ENCODE assay signal across 8 mouse cellular contexts in the genomic region with DNA sequence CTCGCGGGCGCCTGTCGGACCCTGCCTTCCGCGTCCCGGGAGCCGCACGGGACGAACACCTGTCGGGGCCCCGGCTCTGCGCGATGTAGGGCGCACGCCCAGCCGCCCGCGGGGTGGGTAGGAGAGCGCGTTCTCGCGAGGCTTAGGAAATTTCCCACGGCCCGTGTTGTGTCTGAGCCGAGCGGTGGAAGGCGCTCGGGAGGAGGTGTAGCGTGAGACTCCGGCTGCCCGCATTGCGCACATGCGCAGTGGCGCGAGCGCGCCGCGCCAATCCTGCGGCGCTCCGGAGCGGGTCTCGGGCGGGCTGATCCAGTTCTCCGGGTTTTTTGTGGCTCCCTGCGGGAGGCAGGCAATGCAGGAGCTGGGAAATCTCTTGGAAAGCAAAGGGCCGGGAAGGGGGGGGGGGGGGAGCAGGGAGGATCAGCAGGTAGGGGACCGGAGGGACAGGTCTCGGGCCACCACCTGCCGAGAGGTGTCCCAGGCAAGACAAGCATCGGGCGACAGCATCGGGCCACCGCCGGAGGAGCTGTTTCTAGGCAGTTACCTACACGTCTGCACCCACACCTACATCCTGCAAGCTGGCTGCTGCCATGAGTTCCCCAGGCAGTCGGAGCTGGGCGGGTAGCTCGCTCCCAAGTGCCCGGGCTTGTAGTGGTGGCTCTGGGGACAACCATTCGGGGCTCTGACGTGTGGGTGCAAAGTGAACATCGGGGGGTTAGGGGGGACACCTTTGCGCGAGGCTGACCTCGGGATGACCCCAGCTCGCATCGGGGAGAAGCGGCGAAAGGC.
DNase-seq lines count a peak whose midpoint lies in the region; ATAC-seq lines count a peak whose summit lies in the region.

No protein-coding gene starts in this region.

- DNase-seq in MEL-GATA-1-ER (ENCODE audit: extremely low read depth, low read depth) = peak; percentile 79
- DNase-seq in cerebellum, adult 8-10 months = peak; percentile 97
- DNase-seq in forelimb bud, embryonic 11.5 days (ENCODE audit: low read depth, low spot score) = peak; percentile 99
- DNase-seq in layer of hippocampus, adult 9-10 months (ENCODE audit: low spot score) = peak; percentile 72
- peak; percentile 81 for DNase-seq in ovary, postnatal 10 days (ENCODE audit: low spot score)
- DNase-seq in thymus, postnatal 10 days (ENCODE audit: low spot score in 2 of 2) = peak; percentile 94

- peaks cover 15% of the 10 kb centered on the region for H3K4me1 ChIP-seq in lung, embryonic 16.5 days (replicated peaks; ENCODE audit: control insufficient read depth, insufficient read depth, low read length)

- peak overlapping the region; percentile 96 for H3K4me2 ChIP-seq in lung, embryonic 16.5 days (ENCODE audit: low read depth, low read length)

- H3K36me3 ChIP-seq in lung, embryonic 16.5 days (ENCODE audit: control insufficient read depth, insufficient read depth, low read length) = no peaks in the 10 kb centered on the region

- H3K9me3 ChIP-seq in lung, embryonic 16.5 days (ENCODE audit: control insufficient read depth, low read length) = no peaks in the 10 kb centered on the region

- H3K4me3 ChIP-seq in lung, embryonic 16.5 days (ENCODE audit: low read length) = peak overlapping the region; percentile 88

- H3K27me3 ChIP-seq in lung, embryonic 16.5 days (ENCODE audit: control insufficient read depth, insufficient read depth, low read depth, low read length) = no peaks in the 10 kb centered on the region

- H3K9ac ChIP-seq in lung, embryonic 16.5 days (ENCODE audit: low read length) = peak overlapping the region; percentile 97

- WGBS in lung, embryonic 16.5 days = 0% methylated on average over 70 of the region's 72 CpGs

- peak; percentile 48 to 54 for ATAC-seq in hematopoietic stem cell, adult 5-6 weeks (replicated peaks in 1 of 2; ENCODE audit: insufficient read depth in 1 of 2, low FRiP score in 2 of 2, low TSS enrichment in 1 of 2, low read depth in 1 of 2, poor library complexity in 2 of 2, severe bottlenecking in 2 of 2)
- ATAC-seq in lung, embryonic 16.5 days (ENCODE audit: low read depth) = peak; percentile 81

- H3K27ac ChIP-seq in lung, embryonic 16.5 days (ENCODE audit: low read length) = peak overlapping the region; percentile 99

Comparison
In these comparisons a context has a peak if more than half of its experiments do, and no peak if none do; other contexts are left out.
1. Peak in every context shown above with its lines: DNase-seq, ATAC-seq, H3K4me3 ChIP-seq and H3K27ac ChIP-seq.